Mouse (Mus musculus): Measurements from ENCODE around the gene Cmtm8. TPM values are rescaled to one million over a fixed set of nuclear protein-coding genes. Genes with fewer than 3 reads are reported as not detected.

Cmtm8 gene
- polyA plus RNA-seq, 1 experiment = not detected

DNA sequence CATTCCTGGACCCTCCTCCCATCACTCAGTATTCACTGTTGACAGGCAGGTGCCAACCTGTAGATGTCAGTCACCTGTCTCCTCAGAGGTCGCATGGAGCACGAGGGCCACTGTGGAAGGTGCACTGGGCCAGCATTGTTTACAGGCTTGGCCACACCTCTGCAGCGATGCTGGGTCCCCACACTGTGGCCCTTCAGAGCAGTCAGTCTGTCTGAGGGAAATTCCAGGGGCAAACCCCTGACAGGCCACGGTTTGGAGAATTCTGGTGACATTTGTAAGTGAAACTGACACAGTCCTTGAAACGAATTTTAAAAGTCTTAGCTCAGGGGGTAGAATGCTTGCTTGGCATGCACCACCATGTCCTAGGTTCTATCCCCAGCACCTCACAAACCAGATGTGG is 83.6 kb downstream of the Cmtm8 start:
- Histone ChIP-seq H3K27me3 (ENCODE audit: control insufficient read depth, insufficient read depth, insufficient read length) (no peaks in the 10 kb centered on the region), H3K79me2 (ENCODE audit: control insufficient read depth, insufficient read depth) (no peaks in the 10 kb centered on the region), H3K36me3 (ENCODE audit: control insufficient read depth, insufficient read depth) (no peaks in the 10 kb centered on the region), H3K4me2 (ENCODE audit: low read depth) (no peak overlapping the region), H3ac (ENCODE audit: control insufficient read depth, insufficient read length) (no peak overlapping the region), H3K4me3 (no peak overlapping the region)
- TF ChIP-seq CEBPB (IDR thresholded peaks at IDR 0.05; ENCODE audit: insufficient read depth, poor library complexity, severe bottlenecking) (no peak), MAX (IDR thresholded peaks at IDR 0.05; ENCODE audit: low read depth) (no peak), E2F4 (IDR thresholded peaks at IDR 0.05; ENCODE audit: insufficient read depth) (no peak), USF1 (IDR thresholded peaks at IDR 0.05; ENCODE audit: low read depth) (no peak), SRF (IDR thresholded peaks at IDR 0.05; ENCODE audit: control insufficient read depth, insufficient read length, low read depth) (no peak), MYOG (IDR thresholded peaks at IDR 0.05; ENCODE audit: control insufficient read depth in 1 of 3, insufficient read depth in 1 of 3, insufficient read length in 2 of 3, low read depth in 2 of 3) (no peak), TCF12 (IDR thresholded peaks at IDR 0.05; ENCODE audit: insufficient read depth, poor library complexity, severe bottlenecking) (no peak), TCF3 (IDR thresholded peaks at IDR 0.05; ENCODE audit: insufficient read length, low read depth) (no peak), REST (IDR thresholded peaks at IDR 0.05; ENCODE audit: insufficient read depth, insufficient read length) (no peak), MYOD1 (IDR thresholded peaks at IDR 0.05; ENCODE audit: control insufficient read depth in 1 of 3, insufficient read length in 2 of 3, low read depth in 2 of 3) (no peak), POLR2AphosphoS2 (IDR thresholded peaks at IDR 0.05; ENCODE audit: insufficient read length, low read depth) (no peak), POLR2A (IDR thresholded peaks at IDR 0.05; ENCODE audit: insufficient read length, low read depth) (no peak)

DNA sequence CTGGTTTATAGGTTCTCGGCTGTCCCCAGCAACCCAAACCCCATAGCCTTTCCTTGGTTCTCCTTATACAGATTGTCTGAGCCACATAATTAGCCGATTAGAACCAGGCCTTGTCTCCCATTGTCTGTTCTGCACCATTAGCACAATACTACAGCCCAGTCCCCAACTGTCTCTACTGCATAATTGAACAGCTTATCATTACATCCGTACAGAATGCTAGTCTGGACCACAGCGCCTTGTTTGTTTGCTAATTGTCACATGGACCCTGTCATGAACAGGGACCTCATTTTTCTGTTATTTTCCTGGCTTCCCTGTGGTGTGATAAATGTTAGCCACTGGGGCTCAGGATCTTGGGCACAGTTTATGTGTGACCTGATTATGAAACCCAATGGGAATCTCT is 84.1 kb downstream of the Cmtm8 start:
- Histone ChIP-seq H3K4me3 (no peak overlapping the region), H3K79me2 (ENCODE audit: control insufficient read depth, insufficient read depth) (no peaks in the 10 kb centered on the region), H3ac (ENCODE audit: control insufficient read depth, insufficient read length) (no peak overlapping the region), H3K4me2 (ENCODE audit: low read depth) (no peak overlapping the region), H3K36me3 (ENCODE audit: control insufficient read depth, insufficient read depth) (no peaks in the 10 kb centered on the region), H3K27me3 (ENCODE audit: control insufficient read depth, insufficient read depth, insufficient read length) (no peaks in the 10 kb centered on the region)
- TF ChIP-seq SRF (IDR thresholded peaks at IDR 0.05; ENCODE audit: control insufficient read depth, insufficient read length, low read depth) (no peak), REST (IDR thresholded peaks at IDR 0.05; ENCODE audit: insufficient read depth, insufficient read length) (no peak), TCF3 (IDR thresholded peaks at IDR 0.05; ENCODE audit: insufficient read length, low read depth) (no peak), MYOD1 (IDR thresholded peaks at IDR 0.05; ENCODE audit: control insufficient read depth in 1 of 3, insufficient read length in 2 of 3, low read depth in 2 of 3) (no peak), TCF12 (IDR thresholded peaks at IDR 0.05; ENCODE audit: insufficient read depth, poor library complexity, severe bottlenecking) (no peak), POLR2A (IDR thresholded peaks at IDR 0.05; ENCODE audit: insufficient read length, low read depth) (no peak), MAX (IDR thresholded peaks at IDR 0.05; ENCODE audit: low read depth) (no peak), POLR2AphosphoS2 (IDR thresholded peaks at IDR 0.05; ENCODE audit: insufficient read length, low read depth) (no peak), E2F4 (IDR thresholded peaks at IDR 0.05; ENCODE audit: insufficient read depth) (no peak), USF1 (IDR thresholded peaks at IDR 0.05; ENCODE audit: low read depth) (no peak), CEBPB (IDR thresholded peaks at IDR 0.05; ENCODE audit: insufficient read depth, poor library complexity, severe bottlenecking) (no peak)

DNA sequence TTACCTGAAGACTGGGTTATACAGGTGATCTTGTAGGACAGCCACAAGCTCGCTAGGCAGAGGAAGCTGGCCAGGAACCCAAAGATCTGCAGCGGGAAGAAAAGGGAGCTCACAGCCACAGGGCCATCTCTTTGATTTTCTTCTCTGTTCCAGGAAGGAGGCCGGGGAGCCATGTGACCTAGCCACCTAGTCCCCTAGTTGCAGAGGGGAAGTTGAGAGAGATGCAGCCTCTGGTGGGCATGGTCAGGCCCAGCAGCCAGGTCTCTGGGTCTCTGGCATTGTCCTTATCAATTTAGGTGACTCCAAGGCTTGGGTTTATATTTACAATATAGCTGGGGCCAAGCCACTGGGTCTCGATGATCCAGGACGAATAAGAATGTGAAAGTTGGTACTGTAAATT is 85.2 kb downstream of the Cmtm8 start:
- H3K4me2 ChIP-seq (ENCODE audit: low read depth) = no peak overlapping the region
- H3K27me3 ChIP-seq (ENCODE audit: control insufficient read depth, insufficient read depth, insufficient read length) = no peaks in the 10 kb centered on the region
- H3K79me2 ChIP-seq (ENCODE audit: control insufficient read depth, insufficient read depth) = no peaks in the 10 kb centered on the region
- H3ac ChIP-seq (ENCODE audit: control insufficient read depth, insufficient read length) = no peak overlapping the region
- H3K36me3 ChIP-seq (ENCODE audit: control insufficient read depth, insufficient read depth) = no peaks in the 10 kb centered on the region
- no peak overlapping the region for H3K4me3 ChIP-seq
- no peak for TF ChIP-seq MYOD1 (IDR thresholded peaks at IDR 0.05; ENCODE audit: control insufficient read depth in 1 of 3, insufficient read length in 2 of 3, low read depth in 2 of 3)
- TF ChIP-seq TCF12 (IDR thresholded peaks at IDR 0.05; ENCODE audit: insufficient read depth, poor library complexity, severe bottlenecking) = no peak
- no peak for TF ChIP-seq MAX (IDR thresholded peaks at IDR 0.05; ENCODE audit: low read depth)
- TF ChIP-seq SRF (IDR thresholded peaks at IDR 0.05; ENCODE audit: control insufficient read depth, insufficient read length, low read depth) = no peak
- no peak for TF ChIP-seq CEBPB (IDR thresholded peaks at IDR 0.05; ENCODE audit: insufficient read depth, poor library complexity, severe bottlenecking)
- no peak for TF ChIP-seq E2F4 (IDR thresholded peaks at IDR 0.05; ENCODE audit: insufficient read depth)

GRCm38 (mm10) chr9:114758272-114758671 is 85.7 kb downstream of the Cmtm8 start:
- Histone ChIP-seq H3K4me3 (no peak overlapping the region), H3K79me2 (ENCODE audit: control insufficient read depth, insufficient read depth) (no peaks in the 10 kb centered on the region), H3K36me3 (ENCODE audit: control insufficient read depth, insufficient read depth) (no peaks in the 10 kb centered on the region), H3K27me3 (ENCODE audit: control insufficient read depth, insufficient read depth, insufficient read length) (no peaks in the 10 kb centered on the region), H3ac (ENCODE audit: control insufficient read depth, insufficient read length) (no peak overlapping the region), H3K4me2 (ENCODE audit: low read depth) (no peak overlapping the region)
- no peak for TF ChIP-seq CEBPB (IDR thresholded peaks at IDR 0.05; ENCODE audit: insufficient read depth, poor library complexity, severe bottlenecking)
- TF ChIP-seq USF1 (IDR thresholded peaks at IDR 0.05; ENCODE audit: low read depth) = no peak
- TF ChIP-seq POLR2A (IDR thresholded peaks at IDR 0.05; ENCODE audit: insufficient read length, low read depth) = no peak
- TF ChIP-seq MYOD1 (IDR thresholded peaks at IDR 0.05; ENCODE audit: control insufficient read depth in 1 of 3, insufficient read length in 2 of 3, low read depth in 2 of 3) = no peak
- no peak for TF ChIP-seq SRF (IDR thresholded peaks at IDR 0.05; ENCODE audit: control insufficient read depth, insufficient read length, low read depth)
- TF ChIP-seq MYOG (IDR thresholded peaks at IDR 0.05; ENCODE audit: control insufficient read depth in 1 of 3, insufficient read depth in 1 of 3, insufficient read length in 2 of 3, low read depth in 2 of 3) = no peak
- no peak for TF ChIP-seq POLR2AphosphoS2 (IDR thresholded peaks at IDR 0.05; ENCODE audit: insufficient read length, low read depth)

DNA sequence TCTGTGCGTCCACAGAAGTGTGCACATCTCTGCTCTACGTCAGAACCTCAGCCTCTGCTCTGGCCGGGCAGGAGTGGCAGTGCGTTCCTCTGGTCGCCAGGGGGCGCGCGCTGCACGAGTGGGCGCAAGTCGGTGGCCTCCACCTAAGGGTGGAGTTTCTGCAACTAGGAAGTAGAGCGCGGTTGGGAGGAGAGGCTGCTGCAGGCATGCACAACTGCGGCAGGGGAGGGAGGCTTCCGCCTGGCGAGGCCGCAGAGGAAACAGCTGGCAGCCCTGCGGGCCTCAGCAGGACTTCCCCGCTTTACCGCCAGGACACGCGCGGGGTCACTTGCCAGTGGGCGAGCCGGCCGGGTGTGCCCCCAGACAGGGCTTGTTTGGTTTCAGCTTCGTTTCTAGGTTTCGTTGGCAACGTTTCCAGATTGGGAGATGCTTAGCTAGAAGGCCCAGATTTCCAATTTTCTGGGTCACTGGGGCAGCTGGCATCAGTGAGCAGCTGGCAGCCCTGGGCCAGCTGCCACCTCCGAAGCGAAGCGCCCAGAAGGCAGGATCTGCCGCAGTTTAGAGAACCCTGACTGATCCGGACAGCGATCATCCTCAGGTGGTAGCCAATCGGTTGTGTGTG is 91.0 kb downstream of the Cmtm8 start:
- Histone ChIP-seq H3K79me2 (ENCODE audit: control insufficient read depth, insufficient read depth) (no peaks in the 10 kb centered on the region), H3ac (ENCODE audit: control insufficient read depth, insufficient read length) (no peak overlapping the region), H3K27me3 (ENCODE audit: control insufficient read depth, insufficient read depth, insufficient read length) (no peaks in the 10 kb centered on the region), H3K4me3 (peak overlapping the region; percentile 18), H3K4me2 (ENCODE audit: low read depth) (peak overlapping the region; percentile 83), H3K36me3 (ENCODE audit: control insufficient read depth, insufficient read depth) (peaks cover 3% of the 10 kb centered on the region)
- TF ChIP-seq POLR2AphosphoS2 (IDR thresholded peaks at IDR 0.05; ENCODE audit: insufficient read length, low read depth) (peak; percentile 71), SRF (IDR thresholded peaks at IDR 0.05; ENCODE audit: control insufficient read depth, insufficient read length, low read depth) (peak; percentile 43), MYOD1 (IDR thresholded peaks at IDR 0.05; ENCODE audit: control insufficient read depth in 1 of 3, insufficient read length in 2 of 3, low read depth in 2 of 3) (peak in 2 of 3 experiments; percentile 87 to 90), MYOG (IDR thresholded peaks at IDR 0.05; ENCODE audit: control insufficient read depth in 1 of 3, insufficient read depth in 1 of 3, insufficient read length in 2 of 3, low read depth in 2 of 3) (peak; percentile 5 to 83 (median 69)), POLR2A (IDR thresholded peaks at IDR 0.05; ENCODE audit: insufficient read length, low read depth) (peak; percentile 73), TCF3 (IDR thresholded peaks at IDR 0.05; ENCODE audit: insufficient read length, low read depth) (no peak), MAX (IDR thresholded peaks at IDR 0.05; ENCODE audit: low read depth) (no peak), E2F4 (IDR thresholded peaks at IDR 0.05; ENCODE audit: insufficient read depth) (no peak)
